Mouse (Mus musculus) embryo, embryonic 11.5 days (tissue): ENCODE data around the gene Myo1e.

Experiments used
- DNase-seq: peaks from one replicate; pipeline ENCODE4 v3.0.0-alpha.2; 2012; ENCODE audit warnings: low read depth, low spot score

Gene Myo1e

DNA sequence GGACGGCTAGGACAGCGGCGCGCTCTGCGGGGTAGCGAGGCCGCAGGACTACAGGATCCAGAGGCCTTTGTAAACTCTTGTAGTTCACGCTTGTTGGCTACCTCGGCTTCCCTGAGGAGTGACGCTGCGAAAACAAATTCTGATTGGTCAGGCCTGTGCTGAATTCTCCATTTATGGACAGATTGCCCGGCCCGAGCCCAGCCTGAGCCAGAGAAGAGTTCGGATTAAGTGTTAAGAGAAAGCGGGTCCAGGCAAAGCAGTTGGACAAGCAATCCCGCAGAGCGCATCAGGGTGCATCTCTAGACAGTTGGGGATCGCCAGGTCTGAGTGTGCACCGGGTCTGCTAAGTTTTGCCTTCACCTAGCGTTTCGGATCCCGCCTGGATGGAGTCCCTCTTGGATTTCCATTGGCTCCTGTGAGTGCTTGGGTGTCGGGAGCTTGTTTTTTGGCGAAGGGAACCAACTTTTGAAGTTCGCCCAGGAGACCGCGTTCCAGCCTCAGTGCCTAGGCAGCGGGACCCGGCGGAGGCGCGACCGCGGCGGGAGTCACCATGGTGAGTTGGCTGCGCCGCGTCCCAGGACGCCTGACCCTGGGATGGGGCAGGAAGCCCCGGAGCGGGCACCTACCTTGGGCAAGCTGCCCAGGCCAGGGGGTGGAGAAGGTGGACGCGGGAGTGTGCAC lies at the start of gene Myo1e:
TSS of gene Myo1e (plus strand) at position 200 of the 681 bp plus-strand sequence.
- peak; percentile 81 for DNase-seq

- DNase-seq, result no peak
These were observed 47.1 kb upstream of the Myo1e start for GRCm38 (mm10) chr9:70160071-70160470.

DNA sequence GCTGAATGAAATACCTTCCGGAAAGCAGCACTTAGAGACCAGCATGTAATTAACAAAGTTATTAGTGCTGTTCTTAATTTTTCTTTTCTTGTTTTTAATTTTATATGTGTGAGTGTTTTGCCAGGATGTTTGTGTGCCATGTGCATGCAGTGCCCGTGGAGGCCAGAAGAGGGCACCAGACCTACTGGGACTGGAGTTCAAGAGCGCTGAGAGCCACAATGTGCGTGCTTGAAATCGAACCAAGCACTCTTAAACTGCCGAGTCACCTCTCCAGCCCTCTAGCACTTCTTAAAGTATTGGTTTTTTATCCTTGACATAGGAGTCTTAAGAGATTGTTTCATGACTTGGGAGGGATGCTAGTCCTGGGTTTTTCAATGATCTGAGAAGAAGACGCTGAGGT lies 38.2 kb upstream of the Myo1e start:
- no peak for DNase-seq

GRCm38 (mm10) chr9:70174291-70174848 lies 32.8 kb upstream of the Myo1e start:
- DNase-seq, result no peak

- no peak for DNase-seq
These were observed 32.3 kb upstream of the Myo1e start for GRCm38 (mm10) chr9:70174896-70175295.

- DNase-seq, result no peak
These were observed 30.9 kb upstream of the Myo1e start for GRCm38 (mm10) chr9:70176291-70176690.

DNA sequence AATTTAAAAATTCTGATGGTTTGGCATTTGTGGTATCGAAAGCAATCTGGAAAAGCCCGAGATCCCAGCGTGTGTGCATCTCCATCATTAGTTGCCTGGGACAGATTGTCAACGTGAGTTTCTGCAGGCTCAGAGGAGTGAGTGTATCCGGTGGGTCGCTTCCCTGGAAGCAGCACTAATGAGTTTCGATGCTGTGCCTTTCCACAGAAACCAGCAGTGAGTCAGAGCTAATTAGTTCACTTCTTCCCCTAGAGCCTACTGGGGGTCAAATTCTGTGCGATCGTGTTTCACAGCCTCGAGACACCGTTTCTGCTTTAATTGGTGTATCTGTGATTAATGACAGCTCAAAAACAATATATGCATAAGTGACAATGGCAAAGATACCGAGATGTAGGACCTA lies 25.4 kb upstream of the Myo1e start:
- no peak for DNase-seq

DNA sequence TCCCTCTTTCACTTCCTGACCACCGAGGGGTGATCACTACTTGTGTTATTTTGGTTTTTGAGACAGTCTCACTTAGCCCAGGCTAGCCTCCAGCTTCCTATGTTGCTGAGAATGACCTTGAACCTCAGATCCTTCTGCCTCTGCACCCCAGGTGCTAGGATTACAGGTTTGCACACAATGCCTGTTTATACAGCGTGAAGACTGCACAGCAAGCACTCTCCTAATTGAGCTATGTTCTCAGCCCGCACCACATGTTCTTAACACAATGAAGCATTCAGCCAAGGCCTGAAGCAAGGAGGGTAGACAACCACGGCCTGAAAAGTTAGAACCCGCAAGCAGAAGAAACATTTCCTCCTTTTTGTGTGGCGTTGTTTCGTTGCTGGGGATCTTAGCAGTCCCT lies 24.5 kb upstream of the Myo1e start:
- no peak for DNase-seq

- no peak for DNase-seq
These were observed 14.8 kb upstream of the Myo1e start for GRCm38 (mm10) chr9:70192336-70192735.

DNA sequence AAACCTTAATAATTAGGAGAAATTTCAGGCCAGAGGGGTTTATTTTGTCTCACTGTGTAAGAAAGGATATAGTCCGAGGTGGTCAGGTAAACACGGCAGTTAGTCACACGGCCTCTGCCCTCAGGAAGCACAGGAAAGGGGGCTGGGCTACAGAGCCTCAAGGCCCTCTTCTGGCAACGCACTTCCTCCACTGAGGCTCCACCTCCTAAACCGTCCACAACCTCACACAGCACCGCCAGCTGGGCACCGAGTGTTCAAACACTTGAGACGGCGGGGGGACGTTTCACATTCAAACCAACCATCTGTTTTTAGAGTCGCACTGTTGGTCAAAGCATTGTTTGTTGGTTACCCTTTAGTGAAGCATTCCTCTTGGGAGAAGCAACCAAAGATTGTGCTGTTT lies 12.5 kb upstream of the Myo1e start:
- no peak for DNase-seq

GRCm38 (mm10) chr9:70196956-70197659 lies 10.0 kb upstream of the Myo1e start:
- DNase-seq, result no peak

GRCm38 (mm10) chr9:70197992-70198391 lies 9.2 kb upstream of the Myo1e start:
- DNase-seq, result no peak

GRCm38 (mm10) chr9:70202753-70203152 lies 4.4 kb upstream of the Myo1e start:
- DNase-seq, result peak; percentile 35

DNA sequence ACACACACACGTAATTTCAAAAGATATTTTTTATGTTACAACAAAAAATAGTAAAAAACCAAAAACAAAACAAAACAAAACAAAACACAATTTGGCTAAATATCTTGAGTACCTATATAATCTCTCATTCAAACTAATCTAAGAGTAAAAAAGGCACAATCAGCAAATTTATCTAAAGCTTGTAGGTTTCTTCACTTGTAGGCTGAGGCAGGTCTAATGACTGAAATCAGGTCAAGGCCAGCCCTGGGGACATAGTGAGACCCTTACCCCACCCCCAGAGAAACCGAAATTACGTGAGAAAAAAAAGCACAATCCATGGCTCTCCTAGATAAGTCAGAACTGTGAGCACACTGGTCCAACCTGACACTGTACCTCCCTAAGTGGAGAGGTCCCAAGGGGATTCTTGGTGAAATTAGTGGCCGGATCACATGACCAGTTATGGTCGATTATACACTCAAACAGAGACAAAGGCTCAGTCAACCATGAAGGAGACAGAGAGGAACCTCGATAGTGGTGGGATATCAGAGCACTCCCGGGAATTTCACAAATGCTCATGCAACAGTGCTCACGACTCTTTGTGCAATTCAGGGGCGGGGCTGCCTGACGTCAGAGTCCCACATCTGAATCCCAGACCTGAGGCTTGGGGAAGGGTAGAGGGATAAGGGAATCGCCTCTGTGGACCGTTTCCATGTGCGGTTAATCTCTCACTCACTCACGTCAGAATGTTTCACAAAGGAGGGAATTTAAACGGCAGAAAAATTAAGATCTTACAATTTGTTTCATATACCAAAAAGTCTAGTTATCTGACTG lies 3.7 kb upstream of the Myo1e start:
- DNase-seq, result no peak

DNA sequence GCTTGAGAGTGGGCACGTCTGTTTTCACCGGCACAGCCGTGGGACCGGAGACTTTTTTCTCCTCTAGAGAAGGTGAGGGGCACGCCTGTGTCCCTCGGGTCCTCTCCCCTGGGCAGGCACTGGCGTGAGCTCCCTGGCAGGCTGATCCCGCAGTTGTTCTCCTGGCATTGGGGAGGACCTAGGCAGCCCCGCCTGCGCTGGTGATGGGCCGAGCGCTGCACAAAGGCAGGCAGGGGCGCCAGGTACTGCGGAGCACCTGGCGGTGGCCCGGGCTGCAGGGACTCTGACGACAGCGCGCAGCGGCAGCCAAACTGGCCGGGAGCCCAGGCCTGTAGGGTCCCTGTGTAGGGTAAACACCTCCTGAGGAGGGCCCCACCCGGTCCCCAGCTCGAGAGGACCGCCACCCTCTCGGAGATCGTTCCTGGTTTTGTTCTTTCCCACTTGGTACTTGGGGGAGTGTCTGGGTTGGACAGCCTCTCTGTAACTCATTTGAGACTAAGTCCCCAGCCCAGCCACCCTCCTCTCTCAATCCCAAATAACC lies 901 bp downstream of the Myo1e start:
- DNase-seq, result no peak

DNA sequence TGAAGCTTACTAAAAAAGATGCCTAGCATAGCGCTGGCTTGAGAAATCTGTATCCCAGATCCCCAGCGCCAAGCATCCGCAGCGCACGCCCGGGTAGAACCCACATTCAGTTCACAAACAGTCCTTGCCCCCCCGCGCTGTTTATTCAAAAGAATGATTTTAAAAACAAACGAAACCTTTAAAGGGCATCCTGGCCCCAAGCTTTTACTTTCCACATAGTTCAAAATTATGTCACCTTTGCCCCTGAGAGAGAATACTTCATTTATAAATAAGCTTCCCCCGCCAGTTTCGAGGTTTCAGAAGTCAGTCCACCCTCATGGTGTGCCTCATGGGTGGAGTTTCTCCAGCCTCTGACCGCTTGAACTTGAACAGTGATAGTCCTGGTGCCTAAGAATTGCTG lies 1.6 kb downstream of the Myo1e start:
- DNase-seq, result no peak

- DNase-seq, result no peak
These were observed 2.3 kb downstream of the Myo1e start for GRCm38 (mm10) chr9:70209296-70210049.

DNA sequence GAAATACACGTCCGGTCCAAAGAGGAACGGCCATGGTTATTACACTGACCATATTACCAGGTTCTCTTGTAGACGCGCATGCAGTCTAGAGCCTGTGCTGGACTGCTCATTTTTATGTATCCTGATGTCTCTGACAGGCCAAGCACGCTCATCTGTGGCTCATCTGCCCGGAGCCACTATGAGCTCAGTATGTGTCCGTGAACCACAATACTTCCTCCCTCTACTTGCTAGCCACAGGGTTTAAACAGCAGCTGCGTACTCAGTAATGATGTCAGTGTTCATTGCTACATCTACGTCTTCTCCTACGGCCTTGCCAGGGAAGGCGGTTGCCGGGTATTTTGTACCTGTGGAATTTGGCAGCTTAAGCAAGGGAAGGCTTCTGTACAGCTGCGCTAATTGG lies 4.5 kb downstream of the Myo1e start:
- no peak for DNase-seq

DNA sequence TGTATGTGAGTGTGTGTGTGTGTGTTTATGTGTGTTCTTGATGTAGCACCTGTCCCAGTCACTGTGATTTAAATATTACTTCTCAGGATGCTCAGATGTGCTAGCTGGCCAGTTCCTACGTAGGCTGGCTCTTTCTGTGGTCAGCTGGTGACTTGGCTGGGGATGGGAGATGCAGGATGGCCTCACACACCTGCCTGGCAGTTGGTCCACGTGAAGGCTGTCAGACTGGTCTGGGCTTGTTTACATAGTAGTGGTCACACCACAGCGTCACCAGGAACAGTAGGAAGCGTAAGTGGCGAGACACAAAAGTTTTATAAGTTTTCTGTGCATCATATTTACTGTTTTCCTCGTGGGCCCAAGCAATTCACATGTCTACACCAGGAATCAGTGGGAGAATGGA lies 9.4 kb downstream of the Myo1e start:
- DNase-seq, result no peak

DNA sequence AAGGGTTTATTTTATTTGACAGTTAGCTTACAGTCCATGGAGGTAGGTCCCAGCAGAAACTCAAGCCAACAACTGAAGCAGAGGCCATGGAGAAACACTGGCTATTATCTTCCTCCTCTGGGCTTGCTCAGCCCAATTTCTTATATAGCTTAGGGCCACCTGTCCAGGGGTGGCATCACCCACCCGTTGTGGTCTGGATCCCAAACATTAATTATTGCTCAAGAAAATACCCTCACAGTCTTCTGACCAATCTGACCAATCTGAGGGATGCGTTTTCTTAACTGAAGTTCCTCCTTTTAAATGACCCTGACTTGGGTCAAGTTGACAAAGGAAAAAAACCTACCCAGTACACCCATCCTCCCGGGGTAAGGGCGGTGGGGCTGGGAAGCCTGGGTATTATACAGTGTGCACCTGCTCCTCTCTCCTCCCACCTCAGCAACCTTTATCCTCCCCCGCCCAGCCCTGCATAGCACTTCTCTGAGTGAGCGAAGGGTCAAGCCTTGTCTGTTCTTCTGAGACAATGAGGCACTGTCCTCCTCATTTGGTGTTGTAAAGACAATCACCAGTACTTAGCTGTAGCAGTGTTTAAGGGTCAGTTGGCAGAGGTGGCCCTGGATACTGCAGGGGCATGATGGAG lies 12.3 kb downstream of the Myo1e start:
- no peak for DNase-seq
